15 mouse cellular contexts compared by ENCODE assay signal in genomic region chr4:32291406-32291805, GRCm38 (mm10). TPM values are rescaled to one million over a fixed set of nuclear protein-coding genes. Genes with fewer than 3 reads are reported as not detected.
DNase-seq lines count a peak whose midpoint lies in the region; ATAC-seq and TF ChIP-seq lines count a peak whose summit lies in the region.
"Had no signal": no experiment of that assay in that cellular context is flagged by ENCODE, and none has a peak within 500 bp of the region (broad histone marks: within the 10 kb centered on the region; RNA-seq: fewer than 3 reads in every experiment).

No protein-coding gene starts in this region.

- DNase-seq in liver, embryonic 11.5 days (ENCODE audit: low spot score): no peak
- no peak for DNase-seq in liver
- peak; percentile 85 for DNase-seq in CD4-positive helper T cell, adult 2 months (ENCODE audit: low read depth, low spot score)
- peak; percentile 18 for DNase-seq in MN1 (ENCODE audit: low spot score)
- DNase-seq in thymus, adult 2 months: peak; percentile 39
- no peak for DNase-seq in left cerebral cortex, adult 11 months (ENCODE audit: low spot score)
- no peak for DNase-seq in embryo, embryonic 9.5 days (ENCODE audit: extremely low spot score)
- DNase-seq: adrenal gland, postnatal 25 days; forebrain, postnatal 0 days; gastrocnemius, postnatal 10 days; heart, postnatal 4 days; kidney, adult 11 months; liver, embryonic 13.5 days; midbrain, embryonic 14.5 days had no signal

- no peak overlapping the region for H3K27ac ChIP-seq in liver, embryonic 11.5 days (ENCODE audit: low read depth, low read length)
- H3K27ac ChIP-seq in thymus, adult 2 months (ENCODE audit: control insufficient read depth, insufficient read depth, low read length): peak overlapping the region; percentile 62; the same call in 1 of the 2 replicates

- H3K4me3 ChIP-seq in liver, embryonic 11.5 days (ENCODE audit: low read depth, low read length): no peak overlapping the region
- no peak overlapping the region for H3K4me3 ChIP-seq in thymus, adult 2 months (ENCODE audit: control insufficient read depth, insufficient read depth, low read length)
- H3K4me3 ChIP-seq: liver, embryonic 13.5 days; neural tube, embryonic 13.5 days had no signal

- H3K9me3 ChIP-seq in liver, embryonic 11.5 days (ENCODE audit: control insufficient read depth, low read length): no peaks in the 10 kb centered on the region
- H3K9me3 ChIP-seq: liver, embryonic 13.5 days; neural tube, embryonic 13.5 days had no signal

- H3K27me3 ChIP-seq in liver, embryonic 11.5 days (replicated peaks; ENCODE audit: control insufficient read depth, insufficient read depth, low read length): no peaks in the 10 kb centered on the region
- H3K27me3 ChIP-seq in thymus, adult 2 months (ENCODE audit: control insufficient read depth, insufficient read depth, low read length): no peaks in the 10 kb centered on the region
- H3K27me3 ChIP-seq: liver, embryonic 13.5 days; neural tube, embryonic 13.5 days had no signal

- TF ChIP-seq CTCF in thymus, adult 2 months (IDR thresholded peaks at IDR 0.05; ENCODE audit: borderline replicate concordance, control insufficient read depth, extremely low read depth, insufficient read depth, low read length, poor library complexity): no peak

- WGBS in liver, embryonic 11.5 days: 44% methylated on average over 4 of the region's 4 CpGs
- 8% methylated on average over 4 of the region's 4 CpGs for WGBS in thymus, adult 2 months

- H3K36me3 ChIP-seq in liver, embryonic 11.5 days (ENCODE audit: control insufficient read depth, insufficient read depth, low read length): no peaks in the 10 kb centered on the region
- H3K36me3 ChIP-seq in thymus, adult 2 months (ENCODE audit: control insufficient read depth, insufficient read depth, low read length): no peaks in the 10 kb centered on the region
- H3K36me3 ChIP-seq: liver, embryonic 13.5 days; neural tube, embryonic 13.5 days had no signal

- no peak for TF ChIP-seq POLR2A in thymus, adult 2 months (IDR thresholded peaks at IDR 0.05; ENCODE audit: control insufficient read depth, extremely low read depth, insufficient read depth, low read length, poor library complexity)

- H3K9ac ChIP-seq in liver, embryonic 11.5 days (ENCODE audit: low read depth, low read length): no peak overlapping the region
- H3K9ac ChIP-seq: forebrain, postnatal 0 days; liver, embryonic 13.5 days; neural tube, embryonic 13.5 days had no signal

- ATAC-seq in liver, embryonic 11.5 days (replicated peaks; ENCODE audit: low FRiP score): peak; percentile 56; the same call in 1 of the 2 replicates
- ATAC-seq: forebrain, postnatal 0 days had no signal

- H3K4me1 ChIP-seq in liver, embryonic 11.5 days (replicated peaks; ENCODE audit: control insufficient read depth, insufficient read depth, low read length): peaks cover 29% of the 10 kb centered on the region
- peaks cover 28% of the 10 kb centered on the region for H3K4me1 ChIP-seq in thymus, adult 2 months (replicated peaks; ENCODE audit: control insufficient read depth, insufficient read depth, low read length)

- no peak overlapping the region for H3K4me2 ChIP-seq in liver, embryonic 11.5 days
- H3K4me2 ChIP-seq: liver, embryonic 13.5 days; neural tube, embryonic 13.5 days had no signal

RNA-seq across cellular contexts. Expression of gene Bach2, which starts 52.8 kb away (rescaled TPM):
- polyA plus RNA-seq in liver, embryonic 11.5 days (2014; fragmentation: Nextera tagmentation; extraction: Ambion mirVana): 3.7 and 4.8 TPM in 2 replicates
- polyA plus RNA-seq in thymus, adult 2 months (2012; rRNA removed): 9.4 and 10.5 TPM in 2 replicates

Comparison
In these comparisons a context has a peak if more than half of its experiments do, and no peak if none do; other contexts are left out.
1. DNase-seq: peak in CD4-positive helper T cell, adult 2 months (single experiment), MN1 (single experiment) and thymus, adult 2 months (single experiment); none in liver, embryonic 11.5 days (single experiment), liver (single experiment), left cerebral cortex, adult 11 months (single experiment) and embryo, embryonic 9.5 days (single experiment).